Mouse (Mus musculus): ENCODE data around the gene Lgr6. TPM values are rescaled to one million over a fixed set of nuclear protein-coding genes. Genes with fewer than 3 reads are reported as not detected.
A peak's percentile ranks its signal among the peaks of the same experiment; 100 is the strongest.

Lgr6 gene
- polyA plus RNA-seq, 1 experiment from 2014 or later, result 1.4 TPM

DNA sequence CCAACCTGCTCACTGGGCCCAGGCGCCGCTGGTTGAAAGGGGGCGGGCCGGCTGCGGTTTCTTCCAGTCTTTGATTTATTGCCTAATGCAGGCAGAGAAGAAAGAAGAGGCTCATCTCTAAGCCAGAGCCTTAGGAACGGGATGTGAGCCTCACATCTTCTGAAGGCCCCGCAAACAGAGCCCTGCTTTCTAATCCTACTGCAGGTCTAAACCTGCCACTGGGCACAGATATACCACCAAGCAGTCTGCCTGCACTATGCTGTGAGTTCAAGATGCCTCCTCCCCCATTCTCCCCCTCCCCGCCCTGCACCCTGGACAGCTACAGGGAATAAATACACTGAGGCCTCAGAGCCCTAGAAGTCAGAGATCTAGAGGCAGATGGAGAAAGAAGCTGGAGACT is 35.2 kb downstream of the Lgr6 start:
- no peaks in the 10 kb centered on the region for H3K4me1 ChIP-seq (replicated peaks)
- no peak overlapping the region for H3K4me2 ChIP-seq
- no peak overlapping the region for H3K4me3 ChIP-seq
- WGBS, result 35% methylated on average over 8 of the region's 8 CpGs
- no peak overlapping the region for H3K9ac ChIP-seq
- no peak overlapping the region for H3K27ac ChIP-seq (replicated peaks)
- no peaks in the 10 kb centered on the region for H3K27me3 ChIP-seq
- no peak for ATAC-seq (ENCODE audit: low FRiP score, low read depth)
- H3K9me3 ChIP-seq, result no peaks in the 10 kb centered on the region
- no peaks in the 10 kb centered on the region for H3K36me3 ChIP-seq

DNA sequence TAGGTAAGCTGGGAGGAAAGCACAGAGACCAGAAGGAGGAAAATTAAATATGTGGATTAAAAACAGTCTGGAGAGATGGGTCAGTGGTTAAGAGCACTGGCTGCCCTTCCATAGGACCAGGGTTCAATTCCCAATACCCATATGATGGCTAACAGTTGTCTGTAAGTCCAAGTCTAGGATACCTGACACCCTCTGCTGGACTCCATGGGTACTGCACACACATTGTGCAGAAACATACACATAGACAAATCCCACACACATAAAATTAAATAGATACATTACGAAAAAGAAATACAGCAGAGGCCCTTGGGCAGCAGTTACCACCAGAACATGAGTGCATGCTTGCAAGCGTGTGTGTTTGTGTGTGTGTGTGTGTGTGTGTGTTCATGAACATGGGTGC is 40.6 kb downstream of the Lgr6 start:
- H3K9me3 ChIP-seq, result no peaks in the 10 kb centered on the region
- no peak overlapping the region for H3K27ac ChIP-seq (replicated peaks)
- H3K9ac ChIP-seq, result no peak overlapping the region
- WGBS, result 96% methylated on average over 2 of the region's 2 CpGs
- H3K4me1 ChIP-seq (replicated peaks), result no peaks in the 10 kb centered on the region
- no peaks in the 10 kb centered on the region for H3K27me3 ChIP-seq
- no peak overlapping the region for H3K4me3 ChIP-seq
- ATAC-seq (ENCODE audit: low FRiP score, low read depth), result no peak
- H3K36me3 ChIP-seq, result no peaks in the 10 kb centered on the region
- H3K4me2 ChIP-seq, result no peak overlapping the region

DNA sequence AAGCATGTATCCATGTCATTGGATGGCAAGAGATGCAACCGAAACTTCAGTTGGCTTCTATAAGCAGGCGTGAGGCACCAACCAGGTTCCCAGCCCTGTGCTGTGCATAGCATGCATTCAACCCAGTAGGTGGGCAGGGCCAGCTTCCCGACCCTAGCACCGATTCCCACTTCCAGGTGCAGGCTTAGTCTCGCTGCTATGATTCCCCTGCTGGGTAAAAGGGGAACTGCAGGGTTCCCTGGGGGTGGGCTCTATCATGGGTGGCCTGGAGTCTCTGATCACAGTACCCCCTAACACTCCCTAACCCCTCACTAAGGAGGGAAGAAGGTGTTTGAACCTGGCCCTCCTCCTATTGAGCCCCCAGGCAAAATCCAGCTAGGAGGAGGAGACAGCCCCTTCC is 42.1 kb downstream of the Lgr6 start:
- Histone ChIP-seq H3K9me3 (no peaks in the 10 kb centered on the region), H3K27ac (replicated peaks) (no peak overlapping the region), H3K27me3 (no peaks in the 10 kb centered on the region), H3K4me2 (no peak overlapping the region), H3K4me3 (no peak overlapping the region), H3K36me3 (no peaks in the 10 kb centered on the region), H3K4me1 (replicated peaks) (no peaks in the 10 kb centered on the region), H3K9ac (no peak overlapping the region)
- 68% methylated on average over 5 of the region's 5 CpGs for WGBS
- no peak for ATAC-seq (ENCODE audit: low FRiP score, low read depth)

DNA sequence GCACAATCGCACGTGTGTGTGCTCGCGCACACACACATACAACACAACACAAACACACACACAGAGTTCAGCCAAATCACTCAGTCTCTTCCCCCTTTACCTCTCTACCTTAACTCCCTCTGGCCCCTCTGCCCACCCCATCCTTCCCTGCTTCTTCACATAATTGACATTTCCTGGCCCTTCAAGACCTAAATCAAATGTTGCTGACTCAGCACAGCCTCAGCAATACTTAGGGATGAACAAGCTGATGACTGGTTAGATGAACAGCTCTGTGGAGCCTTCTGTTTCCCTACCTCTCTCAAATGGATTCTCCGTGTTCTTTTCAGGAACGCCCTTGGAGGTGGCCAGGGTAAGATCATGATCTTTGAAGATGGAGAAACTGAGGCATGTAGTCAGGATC is 43.8 kb downstream of the Lgr6 start:
- WGBS, result 93% methylated on average over 6 of the region's 6 CpGs

DNA sequence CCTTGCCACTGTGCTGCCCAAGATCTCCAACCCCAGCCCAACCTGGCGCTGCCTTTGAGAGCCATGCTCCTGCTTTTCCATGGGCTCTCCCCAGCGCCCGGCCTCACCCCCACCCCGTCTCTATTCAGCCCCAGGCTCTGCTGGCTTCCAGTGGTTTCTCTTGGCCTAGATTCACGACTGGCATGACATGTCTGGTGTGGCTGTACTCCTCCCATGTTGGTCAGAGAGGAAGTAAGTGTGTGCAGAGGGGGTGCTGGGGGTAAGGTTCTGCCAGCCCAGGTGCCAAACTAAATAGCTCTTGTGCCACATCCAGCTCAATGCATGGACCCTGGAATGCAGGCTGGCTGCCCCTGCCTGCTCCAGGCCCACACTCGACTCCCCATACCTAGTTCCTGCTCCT is 44.9 kb downstream of the Lgr6 start:
- 77% methylated on average over 6 of the region's 6 CpGs for WGBS
- no peak overlapping the region for H3K4me2 ChIP-seq
- no peaks in the 10 kb centered on the region for H3K36me3 ChIP-seq
- H3K4me3 ChIP-seq, result no peak overlapping the region
- H3K27ac ChIP-seq (replicated peaks), result no peak overlapping the region
- H3K9me3 ChIP-seq, result no peaks in the 10 kb centered on the region
- no peak overlapping the region for H3K9ac ChIP-seq
- ATAC-seq (ENCODE audit: low FRiP score, low read depth), result no peak
- no peaks in the 10 kb centered on the region for H3K27me3 ChIP-seq
- peaks cover 13% of the 10 kb centered on the region for H3K4me1 ChIP-seq (replicated peaks)

More for the DNA sequence above, 43.8 kb downstream of the Lgr6 start:
- Histone ChIP-seq H3K36me3 (no peaks in the 10 kb centered on the region), H3K4me3 (no peak overlapping the region), H3K4me1 (replicated peaks) (peaks cover 4% of the 10 kb centered on the region; the same call in 1 of the 2 replicates), H3K9ac (no peak overlapping the region), H3K27me3 (no peaks in the 10 kb centered on the region), H3K9me3 (no peaks in the 10 kb centered on the region), H3K27ac (replicated peaks) (no peak overlapping the region), H3K4me2 (no peak overlapping the region)
- no peak for ATAC-seq (ENCODE audit: low FRiP score, low read depth)

DNA sequence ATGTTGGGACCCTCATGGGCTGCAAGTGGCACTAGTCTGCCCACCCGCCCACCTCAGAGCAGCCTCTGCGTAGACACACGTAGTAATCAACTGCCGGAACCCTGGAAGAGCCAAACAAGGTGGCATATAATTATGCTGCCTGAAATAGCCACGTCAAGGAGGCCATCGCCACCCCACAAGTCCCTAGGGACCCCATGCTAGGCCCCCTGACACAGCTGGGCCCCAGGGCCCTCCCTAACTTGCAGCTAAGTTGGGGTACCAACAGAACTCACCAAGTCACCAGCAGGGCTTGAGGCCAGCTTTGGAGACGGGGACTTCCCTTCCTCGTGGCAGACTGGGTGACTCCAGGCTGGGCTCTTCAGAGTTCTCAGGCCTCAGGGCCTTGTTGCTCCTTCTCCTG is 48.2 kb downstream of the Lgr6 start:
- no peak overlapping the region for H3K4me3 ChIP-seq
- H3K9me3 ChIP-seq, result no peaks in the 10 kb centered on the region
- no peaks in the 10 kb centered on the region for H3K27me3 ChIP-seq
- no peaks in the 10 kb centered on the region for H3K36me3 ChIP-seq
- H3K9ac ChIP-seq, result no peak overlapping the region
- peaks cover 13% of the 10 kb centered on the region for H3K4me1 ChIP-seq (replicated peaks)
- no peak overlapping the region for H3K27ac ChIP-seq (replicated peaks)
- 85% methylated on average over 8 of the region's 8 CpGs for WGBS
- ATAC-seq (ENCODE audit: low FRiP score, low read depth), result no peak
- H3K4me2 ChIP-seq, result no peak overlapping the region

DNA sequence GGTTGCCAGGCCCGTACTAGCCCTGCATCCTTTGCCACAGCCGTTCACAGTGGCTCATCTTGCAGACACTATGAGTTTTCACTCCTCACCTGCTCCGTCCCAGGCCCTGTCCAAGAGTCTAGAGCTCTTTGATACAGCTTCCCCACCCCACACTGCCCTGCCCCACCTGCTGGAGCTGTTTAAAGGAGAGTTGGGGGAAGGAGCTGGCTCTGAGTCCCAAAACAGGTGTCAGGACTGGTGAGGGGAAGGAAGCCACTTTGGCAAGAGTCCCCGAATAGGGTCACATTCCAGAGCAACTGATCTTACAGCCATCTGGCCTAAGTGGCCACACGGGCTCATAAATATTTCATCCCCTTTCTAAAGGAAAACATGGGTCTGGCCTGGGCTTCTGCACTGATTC is 51.0 kb downstream of the Lgr6 start:
- no peaks in the 10 kb centered on the region for H3K36me3 ChIP-seq
- no peak overlapping the region for H3K9ac ChIP-seq
- H3K27ac ChIP-seq (replicated peaks), result no peak overlapping the region
- peaks cover 13% of the 10 kb centered on the region for H3K4me1 ChIP-seq (replicated peaks)
- no peak for ATAC-seq (ENCODE audit: low FRiP score, low read depth)
- H3K9me3 ChIP-seq, result no peaks in the 10 kb centered on the region
- no peak overlapping the region for H3K4me3 ChIP-seq
- H3K27me3 ChIP-seq, result no peaks in the 10 kb centered on the region
- 87% methylated on average over 5 of the region's 5 CpGs for WGBS
- no peak overlapping the region for H3K4me2 ChIP-seq

DNA sequence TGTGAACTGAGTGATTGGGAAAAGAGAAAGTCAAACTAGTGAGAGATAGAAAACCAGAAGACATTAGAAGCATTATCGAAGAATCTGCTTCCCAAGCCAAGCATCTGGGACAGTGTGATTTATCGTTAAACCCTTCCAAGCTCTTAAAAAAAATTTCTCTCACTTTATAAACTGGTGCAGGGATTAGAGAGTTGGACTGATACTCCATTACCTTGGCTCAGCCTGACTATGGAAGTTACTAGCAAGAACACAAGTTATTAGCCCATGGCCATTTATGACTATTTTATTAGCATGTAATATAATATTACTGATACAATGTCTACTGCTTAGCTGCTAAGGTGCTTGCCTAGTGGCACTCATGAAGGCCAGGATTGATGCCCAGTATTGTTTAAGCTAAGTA is 60.6 kb downstream of the Lgr6 start:
- Histone ChIP-seq H3K4me1 (replicated peaks) (no peaks in the 10 kb centered on the region), H3K4me3 (no peak overlapping the region), H3K27ac (replicated peaks) (no peak overlapping the region), H3K9ac (no peak overlapping the region), H3K27me3 (no peaks in the 10 kb centered on the region), H3K36me3 (no peaks in the 10 kb centered on the region), H3K9me3 (no peaks in the 10 kb centered on the region), H3K4me2 (no peak overlapping the region)
- no peak for ATAC-seq (ENCODE audit: low FRiP score, low read depth)
- 96% methylated on average over 2 of the region's 2 CpGs for whole genome bisulfite sequencing

DNA sequence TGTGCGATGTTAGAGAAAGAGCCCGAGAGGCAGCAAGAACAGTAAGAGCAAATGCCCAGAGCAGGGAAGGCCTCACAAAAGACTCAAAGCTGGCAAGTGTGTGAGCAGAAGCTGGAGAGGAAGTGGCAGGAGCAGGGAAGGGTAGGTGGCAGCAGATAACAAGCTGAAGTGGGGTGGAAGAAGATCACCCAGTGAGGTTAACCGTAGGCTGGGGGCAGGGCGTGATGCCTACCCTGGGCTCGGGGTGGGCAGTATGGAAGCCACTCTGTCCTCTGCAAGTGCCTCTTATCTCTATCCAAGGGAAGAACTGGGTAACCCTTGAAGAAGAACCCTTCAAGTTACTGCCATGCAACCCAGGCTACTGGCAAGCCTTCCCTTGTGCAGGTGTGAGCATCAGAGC is 68.8 kb downstream of the Lgr6 start:
- no peak overlapping the region for H3K4me2 ChIP-seq
- no peak for ATAC-seq (ENCODE audit: low FRiP score, low read depth)
- H3K9me3 ChIP-seq, result no peaks in the 10 kb centered on the region
- no peak overlapping the region for H3K9ac ChIP-seq
- no peak overlapping the region for H3K27ac ChIP-seq (replicated peaks)
- no peak overlapping the region for H3K4me3 ChIP-seq
- 89% methylated on average over 5 of the region's 5 CpGs for WGBS
- H3K27me3 ChIP-seq, result no peaks in the 10 kb centered on the region
- H3K36me3 ChIP-seq, result no peaks in the 10 kb centered on the region
- H3K4me1 ChIP-seq (replicated peaks), result no peaks in the 10 kb centered on the region

DNA sequence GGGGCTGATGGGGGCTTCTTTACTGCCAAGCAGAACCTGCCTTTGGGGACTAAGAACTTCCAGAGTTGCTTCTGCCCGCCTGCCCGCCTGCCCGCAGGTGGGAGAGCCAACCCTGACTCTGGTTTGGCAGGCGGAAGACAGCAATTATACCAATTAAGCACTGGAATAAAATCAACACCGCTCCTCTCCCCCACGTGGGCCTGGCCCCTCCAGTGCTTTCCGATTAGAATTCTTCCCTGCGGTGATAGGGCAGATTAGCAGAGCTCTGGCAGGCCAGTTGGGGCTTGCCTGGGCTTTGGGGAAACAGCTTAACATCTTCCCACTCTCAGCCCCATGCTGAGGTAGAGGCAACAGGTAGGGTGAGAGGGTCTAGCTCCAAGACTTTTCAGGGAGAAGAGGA is 72.4 kb downstream of the Lgr6 start:
- H3K27ac ChIP-seq (replicated peaks), result no peak overlapping the region
- no peaks in the 10 kb centered on the region for H3K4me1 ChIP-seq (replicated peaks)
- H3K9ac ChIP-seq, result no peak overlapping the region
- no peak overlapping the region for H3K4me3 ChIP-seq
- H3K27me3 ChIP-seq, result no peaks in the 10 kb centered on the region
- no peaks in the 10 kb centered on the region for H3K9me3 ChIP-seq
- no peak for ATAC-seq (ENCODE audit: low FRiP score, low read depth)
- H3K36me3 ChIP-seq, result no peaks in the 10 kb centered on the region
- H3K4me2 ChIP-seq, result no peak overlapping the region
- 49% methylated on average over 8 of the region's 8 CpGs for WGBS

DNA sequence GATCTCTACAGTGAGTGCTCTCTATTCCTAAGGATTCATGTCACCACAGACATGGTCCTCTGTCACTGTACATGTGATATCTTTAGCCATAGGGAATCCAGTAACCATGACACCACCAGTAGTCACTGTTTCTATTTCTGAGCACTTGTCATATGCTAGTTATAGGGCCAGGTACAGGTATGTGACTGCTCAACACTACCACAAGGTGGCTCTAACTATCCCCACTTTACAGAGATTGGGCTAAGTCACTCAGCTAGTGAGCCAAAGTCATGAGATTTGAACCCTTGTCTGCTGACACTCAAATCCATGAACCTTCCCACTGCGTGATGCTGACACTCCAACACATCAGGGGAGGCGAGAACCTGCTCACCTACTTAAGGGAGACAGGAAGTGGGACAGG is 75.0 kb downstream of the Lgr6 start:
- Histone ChIP-seq H3K9me3 (no peaks in the 10 kb centered on the region), H3K9ac (no peak overlapping the region), H3K27ac (replicated peaks) (no peak overlapping the region), H3K27me3 (no peaks in the 10 kb centered on the region), H3K4me2 (no peak overlapping the region), H3K4me3 (no peak overlapping the region), H3K36me3 (no peaks in the 10 kb centered on the region), H3K4me1 (replicated peaks) (no peaks in the 10 kb centered on the region)
- ATAC-seq (ENCODE audit: low FRiP score, low read depth), result no peak
- WGBS, result 89% methylated on average over 2 of the region's 2 CpGs

DNA sequence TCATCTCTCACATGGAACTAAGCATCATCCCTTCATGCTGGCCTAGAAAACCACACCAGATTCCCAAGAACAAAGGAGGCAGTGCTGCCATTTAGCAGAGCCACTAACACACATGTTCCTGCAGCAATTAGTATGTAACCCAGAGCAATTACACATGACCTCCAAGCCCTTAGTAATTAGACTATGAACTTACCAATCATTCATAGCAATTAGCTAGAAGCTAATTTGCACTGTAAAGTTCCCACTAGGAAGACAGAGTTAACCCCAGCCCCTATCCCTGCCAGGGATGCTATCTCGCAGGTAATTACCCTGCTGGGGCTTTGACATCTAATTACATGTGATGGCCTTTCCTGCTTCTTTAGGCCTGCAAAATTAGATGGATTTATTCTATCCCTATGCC is 78.8 kb downstream of the Lgr6 start:
- Histone ChIP-seq H3K4me2 (no peak overlapping the region), H3K36me3 (no peaks in the 10 kb centered on the region), H3K27me3 (no peaks in the 10 kb centered on the region), H3K9me3 (no peaks in the 10 kb centered on the region), H3K4me1 (replicated peaks) (peaks cover 4% of the 10 kb centered on the region), H3K4me3 (no peak overlapping the region), H3K27ac (replicated peaks) (no peak overlapping the region), H3K9ac (no peak overlapping the region)
- 64% methylated on average over 1 of the region's 1 CpGs for WGBS
- 0 out of 2 replicates have a peak, but pooled peaks have one; percentile 34 for ATAC-seq (ENCODE audit: low FRiP score, low read depth)

DNA sequence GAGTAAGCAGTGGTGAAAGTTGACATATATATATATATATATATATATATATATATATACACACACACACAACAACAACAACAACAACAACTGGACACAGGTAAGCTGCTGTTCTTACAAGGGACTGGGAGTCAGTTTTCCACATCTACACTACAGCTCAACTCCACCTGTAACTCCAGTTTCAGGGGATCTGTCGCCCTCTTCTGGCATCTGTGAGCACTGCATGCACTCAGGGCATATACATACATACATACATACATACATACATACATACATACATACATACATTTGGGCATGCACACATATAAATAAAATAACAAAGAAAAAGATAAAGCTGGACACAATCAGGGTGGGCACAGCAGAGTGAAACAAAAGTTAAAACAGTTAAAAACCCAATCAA is 81.5 kb downstream of the Lgr6 start:
- ATAC-seq (ENCODE audit: low FRiP score, low read depth), result no peak
- Histone ChIP-seq H3K4me2 (no peak overlapping the region), H3K27me3 (no peaks in the 10 kb centered on the region), H3K36me3 (no peaks in the 10 kb centered on the region), H3K4me1 (replicated peaks) (peaks cover 23% of the 10 kb centered on the region), H3K9ac (no peak overlapping the region), H3K9me3 (no peaks in the 10 kb centered on the region), H3K27ac (replicated peaks) (no peak overlapping the region), H3K4me3 (no peak overlapping the region)
- 76% methylated on average over 1 of the region's 1 CpGs for WGBS
